Mouse (Mus musculus): ENCODE results near the gene Nlrc4. TPM values are rescaled to one million over a fixed set of nuclear protein-coding genes. Genes with fewer than 3 reads are reported as not detected.

The Nlrc4 gene
- polyA plus RNA-seq, 1 experiment from 2014 or later, result 8.6 TPM

GRCm38 (mm10) chr17:74389847-74390246, 69.1 kb downstream of the Nlrc4 start:
- no peak overlapping the region for H3K9ac ChIP-seq (ENCODE audit: low read depth, low read length)
- no peak for ATAC-seq
- no peaks in the 10 kb centered on the region for H3K9me3 ChIP-seq (ENCODE audit: control insufficient read depth, low read length)
- 79% methylated on average over 3 of the region's 3 CpGs for WGBS
- H3K4me1 ChIP-seq (ENCODE audit: control insufficient read depth, insufficient read depth, low read length), result peaks cover 3% of the 10 kb centered on the region; the same call in 1 of the 2 replicates
- H3K4me3 ChIP-seq (ENCODE audit: low read length), result no peak overlapping the region
- no peak overlapping the region for H3K27ac ChIP-seq (ENCODE audit: low read length)
- no peak overlapping the region for H3K4me2 ChIP-seq (ENCODE audit: low read depth, low read length)
- H3K36me3 ChIP-seq (ENCODE audit: control insufficient read depth, insufficient read depth, low read length), result peaks cover 3% of the 10 kb centered on the region; the same call in 1 of the 2 replicates
- H3K27me3 ChIP-seq (replicated peaks; ENCODE audit: control insufficient read depth, insufficient read depth, low read length), result no peaks in the 10 kb centered on the region

GRCm38 (mm10) chr17:74386657-74387056, 72.3 kb downstream of the Nlrc4 start:
- no peaks in the 10 kb centered on the region for H3K27me3 ChIP-seq (replicated peaks; ENCODE audit: control insufficient read depth, insufficient read depth, low read length)
- no peak overlapping the region for H3K4me3 ChIP-seq (ENCODE audit: low read length)
- no peaks in the 10 kb centered on the region for H3K9me3 ChIP-seq (ENCODE audit: control insufficient read depth, low read length)
- H3K4me1 ChIP-seq (ENCODE audit: control insufficient read depth, insufficient read depth, low read length), result no peaks in the 10 kb centered on the region
- H3K4me2 ChIP-seq (ENCODE audit: low read depth, low read length), result no peak overlapping the region
- no peak overlapping the region for H3K9ac ChIP-seq (ENCODE audit: low read depth, low read length)
- H3K36me3 ChIP-seq (ENCODE audit: control insufficient read depth, insufficient read depth, low read length), result peaks cover 8% of the 10 kb centered on the region
- no peak for ATAC-seq
- H3K27ac ChIP-seq (ENCODE audit: low read length), result no peak overlapping the region

GRCm38 (mm10) chr17:74376916-74377315, 82.0 kb downstream of the Nlrc4 start:
- Histone ChIP-seq H3K9ac (ENCODE audit: low read depth, low read length) (no peak overlapping the region), H3K4me3 (ENCODE audit: low read length) (no peak overlapping the region), H3K27ac (ENCODE audit: low read length) (no peak overlapping the region), H3K4me2 (ENCODE audit: low read depth, low read length) (no peak overlapping the region), H3K4me1 (ENCODE audit: control insufficient read depth, insufficient read depth, low read length) (no peaks in the 10 kb centered on the region), H3K36me3 (ENCODE audit: control insufficient read depth, insufficient read depth, low read length) (peaks cover 3% of the 10 kb centered on the region; the same call in 1 of the 2 replicates), H3K27me3 (replicated peaks; ENCODE audit: control insufficient read depth, insufficient read depth, low read length) (no peaks in the 10 kb centered on the region), H3K9me3 (ENCODE audit: control insufficient read depth, low read length) (no peaks in the 10 kb centered on the region)
- WGBS, result 82% methylated on average over 1 of the region's 1 CpGs
- no peak for ATAC-seq

Other genes with a start within 250 kb of the Nlrc4 start
- 63.6 and 70.2 TPM in 2 replicates for gene Memo1, start 163.6 kb downstream of the Nlrc4 start, polyA plus RNA-seq (2015; fragmentation: Nextera tagmentation; extraction: Ambion mirVana)
- gene Dpy30, start 135.2 kb downstream of the Nlrc4 start, polyA plus RNA-seq (2015; fragmentation: Nextera tagmentation; extraction: Ambion mirVana), result 216 and 246 TPM in 2 replicates
- gene Spast, start 120.2 kb downstream of the Nlrc4 start, polyA plus RNA-seq (2015; fragmentation: Nextera tagmentation; extraction: Ambion mirVana), result 8.5 and 8.8 TPM in 2 replicates
- 43.0 and 45.9 TPM in 2 replicates for gene Slc30a6, start 63.5 kb downstream of the Nlrc4 start, polyA plus RNA-seq (2015; fragmentation: Nextera tagmentation; extraction: Ambion mirVana)
- 59.1 and 61.4 TPM in 2 replicates for gene Yipf4, start 30.4 kb upstream of the Nlrc4 start, polyA plus RNA-seq (2015; fragmentation: Nextera tagmentation; extraction: Ambion mirVana)
- gene Birc6, start 69.2 kb upstream of the Nlrc4 start, polyA plus RNA-seq (2015; fragmentation: Nextera tagmentation; extraction: Ambion mirVana), result 51.2 and 55.0 TPM in 2 replicates